Mouse (Mus musculus) ovary, postnatal 10 days (tissue): ENCODE data around the gene Rpl27a.

ENCODE experiments used
- DNase-seq: peaks from one replicate; pipeline ENCODE4 v3.0.0; 2022; ENCODE audit warnings: low spot score

Gene Rpl27a

GRCm38 (mm10) chr7:109518838-109519696 is at the start of gene Rpl27a:
Rpl27a (plus strand) TSS chr7:109519147.
- DNase-seq, result peak; percentile 95

GRCm38 (mm10) chr7:109470700-109471099 is 48.2 kb upstream of the Rpl27a start:
- no peak for DNase-seq

- no peak for DNase-seq
These were observed 41.0 kb upstream of the Rpl27a start for GRCm38 (mm10) chr7:109477926-109478325.

GRCm38 (mm10) chr7:109480765-109481197 is 38.2 kb upstream of the Rpl27a start:
- no peak for DNase-seq

- DNase-seq, result no peak
These were observed 34.7 kb upstream of the Rpl27a start for GRCm38 (mm10) chr7:109484221-109484620.

- DNase-seq, result no peak
These were observed 26.2 kb upstream of the Rpl27a start for GRCm38 (mm10) chr7:109492616-109493318.

GRCm38 (mm10) chr7:109493319-109494316 is 25.3 kb upstream of the Rpl27a start:
- no peak for DNase-seq

- no peak for DNase-seq
These were observed 21.4 kb upstream of the Rpl27a start for GRCm38 (mm10) chr7:109497507-109497906.

GRCm38 (mm10) chr7:109507119-109507518 is 11.8 kb upstream of the Rpl27a start:
- DNase-seq, result no peak

GRCm38 (mm10) chr7:109507572-109507971 is 11.4 kb upstream of the Rpl27a start:
- DNase-seq, result no peak

GRCm38 (mm10) chr7:109508034-109508433 is 10.9 kb upstream of the Rpl27a start, which contains the start of gene Trim66:
Trim66 (minus strand) TSS chr7:109508134.
- no peak for DNase-seq

GRCm38 (mm10) chr7:109510799-109511198 is 8.1 kb upstream of the Rpl27a start:
- DNase-seq, result no peak

- no peak for DNase-seq
These were observed 7.1 kb upstream of the Rpl27a start for GRCm38 (mm10) chr7:109511838-109512237.

- DNase-seq, result no peak
These were observed 2.4 kb upstream of the Rpl27a start for GRCm38 (mm10) chr7:109516500-109516899.

GRCm38 (mm10) chr7:109518036-109518681 is 788 bp upstream of the Rpl27a start:
- DNase-seq, result no peak

GRCm38 (mm10) chr7:109519936-109520335 is 989 bp downstream of the Rpl27a start:
- no peak for DNase-seq

- no peak for DNase-seq
These were observed 3.1 kb downstream of the Rpl27a start for GRCm38 (mm10) chr7:109522084-109522483.

GRCm38 (mm10) chr7:109523304-109523703 is 4.4 kb downstream of the Rpl27a start:
- DNase-seq, result no peak

- no peak for DNase-seq
These were observed 4.9 kb downstream of the Rpl27a start for GRCm38 (mm10) chr7:109523741-109524441.

GRCm38 (mm10) chr7:109524442-109524744 is 5.4 kb downstream of the Rpl27a start:
- no peak for DNase-seq

GRCm38 (mm10) chr7:109524763-109525162 is 5.8 kb downstream of the Rpl27a start:
- no peak for DNase-seq
